Mouse (Mus musculus) spleen, embryonic (tissue): ENCODE results near the gene Phc2.

Experiments
- CTCF ChIA-PET: fragments of 350-600 bp; sonication (Branson Sonifier 250); formaldehyde crosslinking; loops from one replicate; lab custom pipeline; 2022; lab: Charles Lee

The Phc2 gene

GRCm38 (mm10) chr4:128773820-128774219 is 119.3 kb downstream of the Phc2 start:
- CTCF ChIA-PET = interaction anchor here (1.0 to 4.4 kb wide), 2 partner anchors 38 to 62 kb away, joined by 3 to 29 read pairs; no protein-coding TSS in a partner anchor

DNA sequence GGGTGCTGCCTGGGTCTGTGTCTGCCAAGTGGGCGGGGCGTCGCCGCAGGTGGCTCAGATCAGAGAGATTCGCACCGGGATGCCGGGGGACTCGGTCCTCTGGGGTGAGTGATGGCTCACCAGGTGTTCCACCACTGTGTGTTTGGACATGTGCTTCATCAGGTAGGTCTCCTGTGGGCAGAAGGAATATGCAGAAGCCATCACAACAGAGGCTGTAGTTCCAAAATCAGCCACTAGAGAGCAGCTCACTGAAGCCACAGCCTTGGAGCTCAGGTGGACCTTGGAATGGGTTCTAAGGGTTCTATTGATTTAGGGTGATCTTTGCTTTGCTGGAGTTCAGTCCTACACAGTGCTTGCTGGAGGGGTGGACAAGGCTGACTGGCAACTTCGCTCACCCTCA is 120.0 kb downstream of the Phc2 start:
- CTCF ChIA-PET = interaction anchor here (0.8 to 4.4 kb wide), 2 partner anchors 33 to 63 kb away, joined by 3 to 29 read pairs; no protein-coding TSS in a partner anchor

DNA sequence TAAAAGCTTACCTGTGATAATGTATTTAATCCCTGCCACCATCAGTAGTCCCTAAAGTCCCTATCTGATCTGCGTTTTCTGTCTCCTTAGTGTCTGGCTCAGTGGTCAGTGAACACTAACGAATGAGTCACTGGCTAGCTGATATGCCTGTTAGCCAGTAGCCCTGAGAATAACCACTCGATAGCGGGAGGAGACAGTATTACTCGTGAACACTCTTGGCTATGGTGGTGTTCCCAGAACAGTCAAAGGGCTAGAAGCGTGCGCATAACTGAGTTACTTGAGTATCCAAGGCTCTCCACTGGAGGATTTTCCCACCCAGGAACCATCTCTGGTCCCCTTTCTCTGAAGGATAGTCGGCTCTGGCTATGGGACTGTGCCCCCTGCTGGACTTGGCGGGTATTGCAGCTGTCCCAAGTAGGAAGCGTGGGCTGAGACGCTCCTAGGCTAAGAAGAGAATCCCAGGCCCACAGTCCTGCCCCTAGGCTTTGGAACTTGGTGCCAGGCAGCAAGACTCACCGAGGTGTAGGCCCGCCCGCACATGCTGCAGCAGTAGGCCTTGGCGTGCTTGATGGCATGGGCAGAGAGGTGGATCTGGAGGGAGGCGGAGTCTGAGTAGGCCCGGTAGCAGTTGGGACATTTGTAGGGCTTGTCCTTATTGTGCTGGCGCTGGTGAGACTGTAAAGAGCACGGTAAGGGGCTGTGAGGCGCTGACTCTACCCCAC is 122.2 kb downstream of the Phc2 start:
- CTCF ChIA-PET = interaction anchor here (4.4 kb wide), 1 partner anchor 65 kb away, joined by 29 read pairs; no protein-coding TSS in a partner anchor

DNA sequence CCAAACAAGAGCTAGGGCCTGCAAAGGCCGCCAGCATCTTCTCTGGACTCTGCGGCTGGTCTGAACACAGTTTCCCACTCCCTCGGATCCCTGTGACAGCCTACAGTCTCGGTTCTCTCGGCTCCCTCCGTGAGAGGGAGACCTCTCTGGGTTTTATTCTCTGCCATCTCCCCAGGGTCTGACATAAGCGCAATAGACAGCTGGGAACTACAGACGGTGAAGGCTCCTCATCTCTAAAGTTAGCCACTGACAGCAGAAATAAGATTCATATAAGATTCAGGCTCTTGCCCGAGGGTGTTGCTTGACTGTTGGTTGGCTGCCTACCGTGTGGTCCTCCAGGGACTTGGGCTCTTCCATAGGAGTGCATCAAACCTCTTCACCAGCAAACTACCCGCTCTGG is 123.1 kb downstream of the Phc2 start:
- CTCF ChIA-PET = interaction anchor here (4.4 kb wide), 1 partner anchor 66 kb away, joined by 29 read pairs; no protein-coding TSS in a partner anchor

DNA sequence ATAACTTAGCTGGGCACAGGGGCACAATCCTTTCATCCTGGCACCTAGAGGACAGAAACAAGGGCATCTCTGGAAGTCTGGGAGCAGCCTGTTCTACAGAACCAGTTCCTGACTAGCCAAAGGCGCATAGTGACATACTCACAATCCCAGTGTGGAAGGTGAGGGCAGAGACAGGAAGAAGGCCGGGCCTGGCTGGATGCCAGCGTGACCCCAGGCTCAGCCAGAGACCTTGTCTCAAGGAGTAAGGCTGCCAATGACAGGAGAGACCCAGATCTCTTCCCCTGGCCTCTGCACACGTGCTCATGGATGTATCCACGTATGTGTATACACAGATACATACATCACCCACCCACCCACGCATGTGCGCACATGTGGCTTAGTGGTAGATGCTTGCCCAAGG is 127.5 kb downstream of the Phc2 start:
- CTCF ChIA-PET = no interaction called here

DNA sequence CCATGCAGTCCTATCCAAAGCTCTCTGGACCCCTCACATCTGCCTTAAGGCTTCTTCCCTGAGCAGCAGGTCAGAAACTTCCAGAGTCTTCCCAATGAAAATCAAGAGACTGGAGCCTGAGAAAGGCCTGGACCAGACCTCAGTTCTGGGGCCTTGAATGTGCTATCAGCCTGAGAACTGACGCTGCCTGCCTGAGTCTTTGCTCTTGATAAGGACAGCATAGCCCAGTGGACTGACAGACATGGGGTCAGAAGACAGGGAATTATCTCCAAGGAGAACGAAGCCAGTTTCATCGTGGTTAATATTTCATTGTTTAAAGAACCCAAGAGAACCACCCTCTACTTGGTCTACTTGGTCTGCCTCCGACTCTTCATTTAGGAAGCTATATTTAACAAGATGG is 128.1 kb downstream of the Phc2 start:
- CTCF ChIA-PET = no interaction called here

DNA sequence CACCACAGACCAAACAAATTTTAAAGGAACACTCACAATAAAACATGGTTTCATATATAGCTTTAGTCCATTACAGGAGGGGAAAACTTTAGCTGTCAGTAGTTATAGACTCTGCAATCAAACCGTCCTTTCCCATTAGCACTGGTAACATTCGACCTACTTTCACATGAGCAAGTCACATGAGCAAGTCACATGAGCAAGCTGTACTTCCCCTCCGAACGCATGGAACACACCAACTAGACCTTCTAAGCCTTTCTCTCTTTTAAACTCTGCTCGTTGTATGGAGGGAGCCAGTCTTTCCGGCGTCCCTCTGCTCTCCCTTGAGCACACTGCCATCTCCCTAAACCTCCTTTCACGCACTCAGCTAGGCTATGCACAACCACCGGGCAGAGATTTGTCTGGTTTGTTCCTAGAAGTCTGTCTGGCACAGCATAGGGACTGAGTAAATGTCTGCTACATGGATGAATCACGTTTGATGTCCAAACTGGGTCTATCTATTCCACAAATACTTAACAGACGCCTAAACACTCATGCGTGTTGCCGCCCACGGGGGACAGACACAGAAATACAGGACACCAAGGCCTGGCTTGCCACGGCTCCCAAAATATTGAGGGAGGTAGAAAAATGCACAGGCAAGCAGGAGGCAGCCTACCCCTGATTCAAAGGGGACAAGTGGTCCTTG is 130.6 kb downstream of the Phc2 start:
- CTCF ChIA-PET = no interaction called here

DNA sequence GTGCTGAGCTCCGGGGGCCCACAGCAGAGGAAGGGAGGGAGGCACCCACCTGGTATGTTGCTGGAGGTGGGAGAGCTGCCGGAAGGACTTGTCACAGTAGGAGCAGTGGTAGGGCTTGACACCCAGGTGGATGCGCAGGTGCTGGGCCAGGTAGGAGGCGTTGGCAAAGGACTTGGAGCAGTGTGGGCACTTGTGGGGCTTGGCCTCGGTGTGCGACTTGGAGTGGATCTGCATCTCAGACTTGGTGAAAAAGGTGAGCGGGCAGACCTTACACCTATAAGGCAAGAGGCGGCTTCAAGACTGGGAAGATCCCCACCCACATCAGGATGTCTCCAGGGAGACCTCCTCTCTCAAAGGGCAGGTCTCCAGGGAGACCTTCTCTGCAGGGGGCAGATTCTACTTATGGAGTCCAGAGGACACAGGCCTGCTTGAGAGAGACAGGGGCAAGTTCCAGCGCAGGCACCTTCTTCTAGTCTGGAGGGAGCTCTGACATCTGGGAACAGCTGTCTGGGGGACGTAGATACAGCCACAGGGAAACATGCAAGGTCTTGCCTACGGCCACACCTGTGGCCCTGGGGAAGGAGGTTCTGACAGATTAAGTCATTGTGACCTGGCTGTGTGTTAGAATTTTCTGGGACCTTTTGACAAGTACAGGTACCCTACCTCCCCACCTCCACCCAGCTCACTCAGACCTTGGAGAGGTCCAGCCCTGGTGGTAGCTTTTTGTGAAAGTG is 131.6 kb downstream of the Phc2 start:
- CTCF ChIA-PET = no interaction called here

DNA sequence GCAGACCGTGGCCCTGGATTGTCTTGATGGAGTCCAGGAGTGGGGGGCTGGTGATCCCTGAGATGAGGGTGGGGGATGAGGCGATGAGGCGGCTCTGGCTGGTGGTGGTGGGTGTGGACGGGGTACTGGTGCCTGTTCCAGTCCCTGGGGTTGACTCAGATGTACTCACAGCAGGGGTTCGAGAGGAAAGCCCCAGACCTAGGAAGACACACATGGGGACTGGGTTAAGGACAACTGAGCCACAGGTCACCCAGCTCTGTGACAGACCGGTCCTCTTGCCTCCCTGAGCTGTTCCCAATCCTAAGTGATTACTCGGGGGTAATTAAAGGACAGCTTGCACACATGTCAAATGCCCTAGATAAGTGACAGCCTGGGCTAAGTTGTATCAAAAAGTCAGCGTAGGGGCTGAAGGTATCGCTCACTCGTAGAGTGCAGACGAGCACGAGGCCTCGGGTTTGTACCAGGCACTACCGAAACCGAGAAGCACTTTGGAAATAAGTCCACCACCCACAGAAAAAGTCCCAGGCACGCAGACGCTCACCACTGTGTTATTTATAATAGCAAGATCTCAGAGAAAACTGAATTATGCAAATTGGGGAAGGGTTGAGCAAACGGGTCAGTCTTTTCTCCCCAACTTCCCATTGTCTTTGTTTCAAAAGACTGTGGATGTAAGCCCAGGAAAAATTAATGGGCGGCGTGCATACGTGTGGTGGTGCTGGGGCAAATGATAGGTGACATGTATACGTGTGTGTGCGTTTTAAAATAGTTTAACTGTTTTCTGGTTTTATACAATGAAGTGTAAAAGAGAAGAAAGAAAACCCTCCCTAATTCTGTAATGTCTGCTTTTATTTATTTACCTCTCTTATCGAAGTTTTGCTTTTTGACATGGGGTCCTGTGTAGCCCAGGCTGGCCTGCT is 132.8 kb downstream of the Phc2 start:
- CTCF ChIA-PET = no interaction called here

- CTCF ChIA-PET = no interaction called here
Observed at GRCm38 (mm10) chr4:128788108-128788507, 133.6 kb downstream of the Phc2 start.

- CTCF ChIA-PET = no interaction called here
Observed at GRCm38 (mm10) chr4:128789646-128790045, 135.1 kb downstream of the Phc2 start.

- CTCF ChIA-PET = no interaction called here
Observed at GRCm38 (mm10) chr4:128793710-128794109, 139.2 kb downstream of the Phc2 start.

- CTCF ChIA-PET = no interaction called here
Observed at GRCm38 (mm10) chr4:128794198-128794597, 139.7 kb downstream of the Phc2 start.

- CTCF ChIA-PET = no interaction called here
Observed at GRCm38 (mm10) chr4:128795596-128795995, 141.1 kb downstream of the Phc2 start.

GRCm38 (mm10) chr4:128796788-128797187 is 142.3 kb downstream of the Phc2 start:
- CTCF ChIA-PET = no interaction called here

DNA sequence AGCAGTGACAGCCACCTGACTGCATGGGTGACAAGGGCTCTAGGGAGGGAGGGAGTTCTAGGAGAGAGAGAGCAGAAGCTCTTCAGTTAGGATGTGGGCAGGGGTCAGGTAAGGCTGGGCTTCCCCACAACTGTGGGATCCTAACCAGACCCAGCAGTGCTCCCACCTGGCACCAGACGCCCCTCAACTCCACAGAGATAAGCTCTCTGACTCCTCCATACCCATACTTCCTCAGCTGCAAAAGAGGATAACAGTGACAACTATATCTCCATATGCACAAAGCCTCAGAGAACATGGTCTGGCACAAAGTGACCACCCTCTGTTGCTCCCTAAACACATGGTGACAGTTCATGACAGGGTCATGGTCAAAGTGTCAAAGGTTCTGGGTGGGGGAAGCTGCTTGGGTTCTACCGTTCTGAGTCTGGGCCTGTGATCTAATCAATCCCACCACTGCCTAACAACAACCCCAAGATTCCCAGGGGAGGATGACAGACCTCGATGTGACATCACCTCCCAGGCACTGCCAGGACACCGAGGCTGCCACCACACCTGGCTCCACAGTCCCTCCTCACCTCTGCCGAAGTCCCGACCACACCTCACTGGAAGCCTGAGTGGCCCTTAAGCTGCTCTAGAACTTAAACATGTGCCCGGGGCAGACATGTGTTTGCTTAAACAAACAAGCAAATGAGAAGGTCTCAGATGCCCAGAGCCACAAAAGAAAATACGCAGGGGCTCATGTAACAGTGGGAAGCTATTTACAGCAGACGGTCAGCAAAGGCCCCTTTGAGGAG is 147.4 kb downstream of the Phc2 start:
- CTCF ChIA-PET = no interaction called here
